Mouse (Mus musculus) kidney, postnatal 10 days (tissue): ENCODE results near the gene Atg101.

Experiments used
- DNase-seq: peaks from one replicate; pipeline ENCODE4 v3.0.0; 2021; ENCODE audit warnings: mixed read lengths

The Atg101 gene

GRCm38 (mm10) chr15:101287361-101287760 is 3.3 kb downstream of the Atg101 start:
- DNase-seq, result no peak

- no peak for DNase-seq
These were observed 6.3 kb downstream of the Atg101 start for GRCm38 (mm10) chr15:101290354-101290753.

GRCm38 (mm10) chr15:101292012-101292411 is 7.9 kb downstream of the Atg101 start:
- DNase-seq, result no peak

- peak; percentile 60 for DNase-seq
These were observed 9.1 kb downstream of the Atg101 start, which contains the start of gene 6030408B16Rik for GRCm38 (mm10) chr15:101293025-101293621. Gene 6030408B16Rik, plus strand, starts transcription at chr15:101293212.

- peak; percentile 79 for DNase-seq
These were observed 10.2 kb downstream of the Atg101 start for GRCm38 (mm10) chr15:101294028-101294894.

- DNase-seq, result peak; percentile 83
These were observed 11.0 kb downstream of the Atg101 start for GRCm38 (mm10) chr15:101295106-101295505.

- no peak for DNase-seq
These were observed 11.5 kb downstream of the Atg101 start for GRCm38 (mm10) chr15:101295616-101296015.

GRCm38 (mm10) chr15:101296091-101296490 is 12.0 kb downstream of the Atg101 start:
- DNase-seq, result no peak

GRCm38 (mm10) chr15:101297988-101298387 is 13.9 kb downstream of the Atg101 start:
- DNase-seq, result no peak

- DNase-seq, result peak; percentile 57
These were observed 14.5 kb downstream of the Atg101 start for GRCm38 (mm10) chr15:101298550-101298949.

- DNase-seq, result no peak
These were observed 15.4 kb downstream of the Atg101 start for GRCm38 (mm10) chr15:101299480-101299960.

GRCm38 (mm10) chr15:101300128-101300527 is 16.1 kb downstream of the Atg101 start:
- no peak for DNase-seq

- no peak for DNase-seq
These were observed 18.1 kb downstream of the Atg101 start for GRCm38 (mm10) chr15:101302201-101302600.

GRCm38 (mm10) chr15:101303830-101304229 is 19.8 kb downstream of the Atg101 start:
- no peak for DNase-seq

- DNase-seq, result no peak
These were observed 22.4 kb downstream of the Atg101 start for GRCm38 (mm10) chr15:101306459-101306858.

GRCm38 (mm10) chr15:101308440-101309348 is 24.6 kb downstream of the Atg101 start:
- DNase-seq, result no peak

- no peak for DNase-seq
These were observed 25.4 kb downstream of the Atg101 start for GRCm38 (mm10) chr15:101309493-101309892.

GRCm38 (mm10) chr15:101311087-101311770 is 27.2 kb downstream of the Atg101 start:
- no peak for DNase-seq

- DNase-seq, result no peak
These were observed 27.9 kb downstream of the Atg101 start for GRCm38 (mm10) chr15:101312006-101312405.

GRCm38 (mm10) chr15:101315378-101315777 is 31.3 kb downstream of the Atg101 start:
- DNase-seq, result no peak

- peak; percentile 95 for DNase-seq
These were observed 31.8 kb downstream of the Atg101 start for GRCm38 (mm10) chr15:101315832-101316231.

- no peak for DNase-seq
These were observed 32.3 kb downstream of the Atg101 start for GRCm38 (mm10) chr15:101316279-101316912.
